Mouse (Mus musculus) adrenal gland, postnatal 4 days (tissue): ENCODE data around the gene Gm10778. TPM values are rescaled to one million over a fixed set of nuclear protein-coding genes. Genes with fewer than 3 reads are reported as not detected.

Experiments
- total RNA-seq, 2 experiments: library from RNA; stranded (reverse); gene quantifications; 2 replicates each; pipeline ENCODE4 v1.2.3; 2021

The Gm10778 gene
- total RNA-seq, 2 experiments from 2014 or later: 3.0 to 3.9 TPM

Other genes starting within 250 kb of the Gm10778 start
- 100 to 1,000 TPM; 120 to 129 TPM for gene Nfic, start 193.4 kb upstream of the Gm10778 start, total RNA-seq
- 1 to 10 TPM; 3.5 to 4.2 TPM for gene Celf5, start 166.3 kb upstream of the Gm10778 start, total RNA-seq
- 100 to 1,000 TPM; 107 to 117 TPM for gene Ncln, start 152.7 kb upstream of the Gm10778 start, total RNA-seq
- gene S1pr4, start 148.9 kb upstream of the Gm10778 start, total RNA-seq: 1 to 10 TPM; 2.0 to 2.7 TPM
- gene Gna15, start 124.8 kb upstream of the Gm10778 start, total RNA-seq: 1 to 10 TPM in 1 of 2 experiments, under 1 TPM in 1; 0.67 to 1.2 TPM
- 10 to 100 TPM; 74.2 to 74.4 TPM for gene Gna11, start 103.9 kb upstream of the Gm10778 start, total RNA-seq
- gene Aes, start 89.6 kb upstream of the Gm10778 start, total RNA-seq: 100 to 1,000 TPM; 639 to 647 TPM
- gene Tle2, start 74.5 kb upstream of the Gm10778 start, total RNA-seq: 10 to 100 TPM; 24.9 to 30.4 TPM
- 10 to 100 TPM; 12.8 to 20.2 TPM for gene Tle6, start 48.0 kb upstream of the Gm10778 start, total RNA-seq
- 1 to 10 TPM; 1.1 to 2.1 TPM for gene BC025920, start 42.8 kb upstream of the Gm10778 start, total RNA-seq
- gene Sirt6, start 21.3 kb upstream of the Gm10778 start, total RNA-seq: 10 to 100 TPM; 40.1 to 40.7 TPM
- 10 to 100 TPM; 38.7 to 50.5 TPM for gene Ankrd24, start 20.5 kb upstream of the Gm10778 start, total RNA-seq
- 10 to 100 TPM in 1 of 2 experiments, 1 to 10 TPM in 1; 8.7 to 14.6 TPM for gene Zfp433, start 55.8 kb downstream of the Gm10778 start, total RNA-seq
- gene Gm3055, start 122.1 kb downstream of the Gm10778 start, total RNA-seq: 1 to 10 TPM; 4.8 to 7.5 TPM
- gene Gm4767, start 163.1 kb downstream of the Gm10778 start, total RNA-seq: 1 to 10 TPM; 3.0 to 4.7 TPM
- 1 to 10 TPM; 4.6 to 5.9 TPM for gene Gm32687, start 214.9 kb downstream of the Gm10778 start, total RNA-seq